Mouse (Mus musculus) activated CD4-positive, CD25-positive, alpha-beta regulatory T cell, adult 4 months (primary cell): ENCODE measurements around the gene Tmem174. TPM values are rescaled to one million over a fixed set of nuclear protein-coding genes. Genes with fewer than 3 reads are reported as not detected.

ENCODE experiments used
- ATAC-seq: one replicate; pipeline ENCODE4 v1.8.0; 2017
- polyA plus RNA-seq, 2 experiments: library from polyadenylated mRNA; unstranded; fragments of 100-300 nt; shearing (Covaris generic); gene quantifications; one replicate each; pipeline ENCODE4 v1.2.1; 2017

The Tmem174 gene
- polyA plus RNA-seq, 2 experiments from 2014 or later = not detected

DNA sequence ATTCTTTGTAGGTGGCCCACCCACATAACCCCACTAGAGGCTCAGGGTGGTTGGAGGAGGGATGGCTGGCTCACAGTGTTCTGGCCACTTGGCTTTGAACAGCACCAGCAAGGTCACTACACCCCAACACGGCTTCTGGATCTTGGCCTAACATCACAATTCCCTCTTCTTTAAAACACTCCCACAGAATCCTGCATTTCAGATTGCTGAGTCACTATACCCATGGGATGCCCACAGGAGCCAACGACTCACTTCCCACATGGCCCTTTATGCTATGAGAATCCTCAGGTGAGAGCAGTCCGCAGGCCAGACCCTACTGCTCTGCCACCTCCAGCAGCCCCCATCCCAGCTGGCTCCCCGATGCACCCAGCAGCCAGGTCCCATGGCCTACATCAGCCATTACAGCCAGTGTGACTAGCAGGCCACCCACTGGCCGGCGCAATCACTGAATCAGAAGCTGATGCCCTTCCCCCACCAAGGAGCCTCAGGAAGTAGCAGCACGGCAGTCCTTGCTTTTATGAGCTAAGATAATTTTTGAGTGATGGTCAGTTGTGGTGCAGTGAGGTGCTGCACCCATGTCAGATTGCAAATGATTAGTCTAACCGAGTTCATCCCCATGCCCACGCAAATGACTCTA lies 4.8 kb downstream of the Tmem174 start:
- ATAC-seq = no peak

DNA sequence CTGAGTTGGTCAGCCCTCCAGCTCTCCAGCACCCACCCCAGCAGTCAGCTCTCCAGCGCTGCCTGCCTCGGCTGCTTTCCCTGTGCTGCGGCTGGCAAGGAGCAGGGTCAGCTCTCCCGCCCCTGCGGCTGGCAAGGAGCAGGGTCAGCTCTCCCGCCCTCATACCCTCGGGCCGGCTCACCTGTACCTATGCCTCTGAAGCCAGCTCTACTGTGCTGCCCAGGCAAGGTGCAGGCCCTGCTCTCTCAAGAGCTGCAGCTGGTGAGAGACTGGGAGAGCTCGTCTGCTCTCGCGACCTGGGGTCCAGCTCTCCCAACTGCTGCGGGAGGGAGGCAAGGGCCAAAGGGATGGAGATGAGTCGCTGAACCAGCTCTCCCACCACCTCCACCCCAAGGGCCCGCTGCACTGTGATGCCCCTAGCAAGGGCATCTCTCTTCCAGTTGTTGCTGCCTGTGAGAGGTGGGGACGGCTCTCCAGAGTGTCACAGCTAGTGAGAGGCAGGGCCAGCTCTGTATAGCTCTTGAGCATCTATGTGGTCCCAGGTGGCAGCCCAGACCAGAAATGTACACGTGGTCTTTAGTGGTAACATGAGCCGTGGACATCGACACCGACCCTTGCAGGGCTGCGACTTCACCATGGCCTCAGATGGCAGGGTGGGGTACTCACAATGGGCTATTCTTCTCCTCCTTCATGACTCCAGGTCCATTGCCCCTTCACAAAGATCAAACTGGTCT lies 5.9 kb downstream of the Tmem174 start:
- ATAC-seq = no peak

DNA sequence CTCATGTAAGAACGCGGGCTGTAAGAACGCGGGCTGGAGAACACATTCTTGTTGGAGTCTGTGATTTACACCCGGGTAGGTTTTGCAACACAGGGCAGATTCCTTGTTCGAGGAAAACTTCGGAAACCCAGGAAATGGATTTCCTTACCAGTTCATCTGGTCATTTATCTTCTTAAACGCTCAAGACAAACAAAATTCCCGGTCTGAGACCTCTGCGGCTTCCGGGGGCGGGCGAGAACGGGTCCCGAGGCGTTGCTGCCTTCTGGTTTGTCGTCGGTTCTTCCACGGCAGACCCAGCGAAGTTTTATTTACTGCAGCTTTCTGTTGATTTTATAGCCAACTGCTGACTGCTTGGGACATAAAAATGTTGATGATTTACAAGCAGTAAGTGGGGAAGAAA lies 10.5 kb downstream of the Tmem174 start:
- ATAC-seq = no peak

DNA sequence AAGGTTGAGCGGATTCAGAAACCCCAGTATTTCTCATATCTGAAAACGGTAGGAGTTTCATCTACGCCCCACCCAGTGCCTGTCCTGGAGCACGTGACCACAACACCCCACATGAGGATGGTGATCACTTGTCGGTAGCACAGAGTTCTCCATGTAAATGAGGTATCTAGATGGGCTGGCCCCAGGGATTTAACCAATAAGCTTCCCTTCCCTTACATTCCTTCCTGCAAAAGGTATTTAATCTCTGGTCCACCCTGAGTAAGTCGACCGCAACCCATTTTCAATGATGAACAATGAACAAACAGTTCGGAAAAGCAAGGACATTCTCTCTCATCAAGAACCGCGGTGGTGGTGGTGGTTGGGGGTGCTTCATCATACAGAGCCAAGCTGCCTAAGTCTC lies 12.7 kb downstream of the Tmem174 start:
- ATAC-seq = no peak

DNA sequence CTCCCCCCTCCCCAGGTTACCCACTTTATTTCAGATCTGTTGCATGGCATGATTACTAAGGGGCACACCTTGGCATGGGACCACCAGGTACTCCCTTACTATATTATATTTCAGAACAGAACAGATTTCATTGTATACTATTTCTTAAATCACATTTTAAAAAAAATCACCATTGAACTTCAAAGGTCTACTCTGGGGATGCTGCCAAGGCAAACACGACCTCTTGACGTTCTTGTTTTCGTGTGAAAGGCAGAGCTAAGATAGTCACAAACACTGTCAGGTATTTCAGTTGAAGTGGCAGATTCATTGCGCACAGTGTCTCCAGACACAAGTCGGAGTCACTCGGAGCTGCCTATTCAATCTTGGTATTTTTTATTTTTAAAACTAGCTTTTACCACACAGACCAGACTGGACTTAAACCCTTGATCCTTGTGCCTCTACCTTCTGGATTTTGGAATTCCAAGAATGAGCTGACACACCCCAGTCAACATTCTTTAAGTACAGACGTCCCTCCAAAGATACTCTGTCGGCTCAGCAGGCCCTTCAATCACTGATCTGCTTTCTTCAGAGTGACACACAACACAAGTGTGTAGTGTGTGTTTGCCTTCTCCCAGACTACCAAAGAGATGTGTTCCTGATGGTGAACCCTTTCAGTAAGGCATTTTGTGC lies 14.2 kb downstream of the Tmem174 start:
- ATAC-seq = no peak

DNA sequence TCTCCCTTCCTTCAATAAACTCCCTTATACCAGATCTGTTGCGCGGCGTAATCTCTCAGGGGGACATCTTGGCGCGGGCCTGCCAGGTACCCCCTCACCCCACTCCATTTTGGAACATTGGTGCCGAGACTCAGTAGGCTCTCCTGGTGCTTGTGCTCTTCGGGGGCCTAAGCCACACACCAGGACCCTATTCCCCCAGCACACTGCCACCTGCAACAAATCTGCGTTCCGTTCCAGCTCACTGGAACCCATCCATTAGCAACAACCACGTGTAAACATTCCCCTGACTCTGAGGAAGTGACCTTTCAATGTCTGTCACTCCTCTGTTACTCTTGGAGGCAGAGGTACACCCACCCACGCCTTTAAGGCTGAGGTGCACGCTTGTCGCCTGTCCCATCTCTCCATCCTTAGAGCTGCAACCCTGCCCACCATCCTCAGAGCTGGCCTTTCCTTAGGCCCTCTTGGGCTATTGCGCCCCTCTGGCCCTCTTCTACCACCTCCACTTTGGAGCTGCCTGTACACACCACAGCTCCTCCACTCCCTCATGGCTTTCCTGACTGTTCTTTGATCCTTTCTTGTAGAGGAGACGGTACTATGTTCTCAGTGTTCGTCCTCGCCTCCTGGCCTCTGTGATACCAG lies 19.7 kb downstream of the Tmem174 start:
- ATAC-seq = no peak

DNA sequence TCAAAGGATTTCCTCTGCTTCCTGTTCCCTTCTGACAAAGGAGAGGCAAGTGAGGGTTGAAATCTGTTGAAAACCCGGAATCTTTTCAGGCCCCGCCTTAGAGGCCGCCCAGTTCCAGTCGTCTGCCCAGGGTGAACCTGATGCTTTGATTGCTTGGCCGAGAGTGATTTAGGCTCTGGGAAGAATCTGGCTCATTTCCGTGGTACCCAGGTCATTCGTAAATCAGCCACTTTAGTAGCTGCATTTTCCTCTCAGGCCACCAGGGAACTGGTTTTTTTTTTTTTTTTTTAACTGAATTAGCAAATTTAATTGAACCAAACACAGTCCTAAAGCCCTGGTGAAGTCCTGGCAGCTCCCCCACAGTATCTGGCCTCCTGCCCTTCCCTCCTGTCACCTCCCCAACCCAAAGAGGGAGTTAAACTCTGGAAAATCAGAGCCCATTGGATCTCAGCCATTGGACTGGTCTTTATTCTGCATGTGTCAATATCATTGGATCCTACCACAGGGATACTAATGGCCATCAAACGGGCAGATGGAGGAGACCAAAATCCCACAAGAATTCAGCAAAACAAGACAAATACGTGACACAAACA lies 29.2 kb downstream of the Tmem174 start:
- no peak for ATAC-seq

DNA sequence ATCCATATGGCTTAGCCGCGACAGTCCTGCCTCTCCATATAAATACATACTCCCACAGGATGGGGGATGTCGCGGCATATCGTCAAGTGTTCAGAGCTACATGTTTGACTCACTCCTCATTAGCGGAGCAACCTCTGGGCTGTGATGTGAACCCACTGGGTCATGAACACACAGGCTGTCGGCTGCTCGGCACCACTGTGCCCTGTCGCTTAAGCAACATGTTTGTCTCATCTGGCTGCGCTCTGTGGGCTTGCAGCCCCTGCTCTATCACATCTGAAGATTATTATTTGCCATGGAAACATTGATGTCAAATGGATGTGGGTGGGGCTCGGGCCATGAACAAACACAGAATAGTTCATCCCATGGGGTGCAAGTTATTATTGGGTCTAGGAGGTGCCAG lies 33.4 kb downstream of the Tmem174 start:
- ATAC-seq = no peak

DNA sequence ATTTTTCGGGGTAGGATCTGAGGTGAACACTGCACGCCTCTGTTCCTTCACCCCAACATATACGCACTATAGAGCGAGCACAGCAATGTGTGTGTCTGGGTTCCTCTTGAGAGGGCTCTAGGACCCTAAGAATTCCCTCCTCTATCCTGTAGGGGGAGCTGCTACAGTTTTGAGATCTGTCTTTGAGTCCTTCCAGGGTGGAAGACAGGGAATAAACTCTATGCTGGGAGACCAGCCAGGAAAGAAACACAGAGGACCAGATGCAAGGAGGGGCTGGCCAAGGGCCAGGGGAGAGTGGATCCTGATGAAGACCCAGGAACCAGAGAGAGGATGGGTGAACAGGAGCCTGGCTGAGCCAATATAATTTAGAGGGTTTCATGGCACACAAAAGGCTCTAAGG lies 40.5 kb downstream of the Tmem174 start:
- ATAC-seq = no peak

DNA sequence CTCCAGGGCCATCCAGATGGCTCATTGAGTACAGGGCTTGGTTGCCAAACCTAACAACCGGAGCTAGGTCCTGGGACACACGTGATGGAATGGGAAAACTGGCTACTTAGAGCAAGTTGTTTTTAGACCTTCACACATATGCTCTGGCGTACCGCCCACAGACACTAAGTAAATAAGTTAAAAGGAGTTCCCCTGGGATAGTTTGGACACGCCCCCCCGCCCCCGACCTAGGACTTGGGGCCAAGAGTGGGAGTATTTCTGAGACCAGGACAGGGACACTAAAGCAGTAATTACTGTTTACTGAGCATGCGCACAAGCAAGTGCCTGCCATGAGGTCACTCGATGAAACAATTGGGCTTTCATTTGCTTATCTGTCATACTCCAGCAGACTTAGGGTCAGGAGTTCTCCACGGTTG lies 42.5 kb downstream of the Tmem174 start:
- no peak for ATAC-seq

DNA sequence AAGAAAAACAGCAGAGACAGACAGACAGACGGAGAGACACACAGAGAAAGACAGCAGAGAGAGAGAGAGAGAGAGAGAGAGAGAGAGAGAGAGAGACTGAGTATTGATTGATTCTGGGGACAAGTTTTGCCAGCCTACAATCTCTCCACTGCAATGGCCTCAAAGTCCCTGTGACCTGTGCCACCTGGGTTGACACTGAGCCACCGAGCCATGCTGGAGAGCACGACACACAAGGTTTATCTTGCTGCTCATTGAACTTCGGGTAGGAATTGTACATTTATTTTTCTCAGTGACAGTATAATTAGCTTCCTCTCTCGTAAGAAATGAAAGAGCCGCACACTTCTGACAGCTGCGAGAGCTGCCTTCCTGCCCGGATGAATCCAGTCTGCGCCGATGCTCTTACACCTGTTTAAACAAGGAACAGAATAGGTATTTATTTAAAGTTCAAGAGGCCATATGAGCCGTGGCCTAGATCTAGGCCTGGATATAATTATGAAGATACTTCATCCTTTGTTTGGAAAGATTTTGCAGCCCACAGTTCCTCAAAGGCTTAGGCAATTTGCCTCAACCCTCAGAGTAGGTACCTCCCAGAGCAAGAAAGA lies 43.2 kb downstream of the Tmem174 start:
- ATAC-seq = no peak

DNA sequence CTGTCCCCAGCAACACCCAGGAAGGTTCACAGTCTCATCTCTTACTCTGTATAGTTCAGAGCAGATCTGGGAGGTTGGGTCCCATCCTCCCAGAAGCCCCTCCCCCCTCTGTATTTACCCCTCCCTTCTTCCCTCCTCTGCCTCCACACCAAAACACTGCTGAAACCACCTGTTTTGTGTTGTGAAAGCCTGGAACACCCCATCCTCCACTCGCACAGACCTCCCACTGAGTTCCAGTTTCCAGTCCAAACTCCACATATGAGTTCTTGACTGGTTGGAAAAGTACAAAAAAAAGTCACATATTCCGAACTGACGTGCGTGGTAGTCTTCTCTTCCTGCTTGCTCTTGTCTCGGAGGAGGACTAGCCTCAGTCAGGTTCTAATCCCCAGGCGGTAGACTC lies 45.8 kb downstream of the Tmem174 start:
- ATAC-seq = no peak

DNA sequence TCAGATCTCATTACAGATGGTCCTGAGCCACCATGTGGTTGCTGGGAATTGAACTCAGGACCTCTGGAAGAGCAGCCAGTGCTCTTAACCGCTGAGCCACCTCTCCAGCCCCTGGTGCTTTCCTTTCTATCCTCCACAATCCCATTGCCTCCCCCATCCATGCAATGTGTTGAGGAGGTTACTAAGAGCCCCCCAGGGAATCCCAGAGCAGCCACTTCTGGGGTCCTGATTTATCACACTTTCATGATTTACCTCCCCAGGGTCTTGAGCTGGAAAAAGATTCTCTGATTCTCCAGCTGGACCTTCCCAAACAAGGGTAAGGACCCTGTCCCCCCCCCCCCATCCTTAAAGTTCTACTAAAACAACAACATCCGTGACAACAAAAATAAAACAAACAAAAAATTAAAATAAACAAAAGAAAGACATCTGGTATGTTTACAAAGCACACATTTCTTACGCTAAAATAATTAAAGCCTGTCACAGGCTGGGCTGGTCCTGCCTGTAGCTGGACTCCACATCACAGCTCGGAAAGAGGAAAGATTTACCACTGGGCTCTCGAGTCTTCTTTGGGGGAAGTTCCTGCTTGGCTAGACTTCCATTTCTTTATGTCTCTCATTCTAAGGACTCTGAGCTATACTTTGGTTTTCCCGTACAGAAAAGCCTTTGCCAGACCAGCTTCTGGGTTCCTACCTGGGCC lies 46.4 kb downstream of the Tmem174 start:
- ATAC-seq = no peak

DNA sequence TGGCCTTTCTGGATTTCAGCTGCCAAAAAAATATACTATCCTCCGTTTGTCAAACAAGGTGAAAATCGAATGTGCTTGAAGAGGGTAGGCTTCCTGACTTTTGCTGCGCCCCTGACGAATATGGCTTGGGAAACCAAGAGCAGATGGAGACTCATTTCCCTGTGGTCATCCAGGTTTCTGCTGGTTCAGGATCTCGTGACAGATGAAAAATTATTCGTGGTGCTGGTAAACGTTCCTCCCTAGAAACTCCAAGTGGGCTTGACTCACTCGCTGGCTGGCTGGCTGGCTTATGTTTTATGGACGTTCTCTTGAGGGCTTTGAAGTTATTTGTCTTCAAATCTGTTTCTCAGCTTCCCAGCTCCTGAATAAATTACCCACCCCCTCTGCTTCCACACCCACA lies 47.6 kb downstream of the Tmem174 start:
- ATAC-seq = no peak

DNA sequence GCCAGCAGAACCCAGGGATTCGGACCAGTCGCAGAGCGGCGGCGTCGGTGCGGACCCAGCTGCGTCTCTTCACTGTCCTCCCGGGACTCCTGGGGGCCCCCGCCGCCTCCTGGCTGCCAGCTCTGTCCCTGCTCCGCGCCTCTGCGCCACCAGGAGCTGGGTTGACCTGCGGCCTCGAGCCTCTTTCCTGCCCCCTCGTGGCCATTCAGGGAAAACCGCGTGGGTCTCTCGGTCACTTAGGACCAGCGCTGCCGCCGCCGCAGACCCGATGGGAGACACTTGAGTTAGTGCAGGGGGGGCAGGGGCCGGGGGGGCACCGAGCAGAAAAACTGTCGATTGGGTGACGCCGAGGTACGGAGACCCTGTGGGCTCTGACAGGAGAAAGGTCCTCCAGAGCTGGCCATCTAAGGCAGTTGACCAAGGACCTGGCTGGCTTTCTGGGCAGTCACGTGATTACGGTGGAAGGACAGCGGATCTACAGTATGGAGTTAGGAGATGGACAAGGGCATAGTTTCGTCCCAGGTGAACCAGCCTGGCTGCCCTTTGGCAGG lies 48.2 kb downstream of the Tmem174 start:
- no peak for ATAC-seq

DNA sequence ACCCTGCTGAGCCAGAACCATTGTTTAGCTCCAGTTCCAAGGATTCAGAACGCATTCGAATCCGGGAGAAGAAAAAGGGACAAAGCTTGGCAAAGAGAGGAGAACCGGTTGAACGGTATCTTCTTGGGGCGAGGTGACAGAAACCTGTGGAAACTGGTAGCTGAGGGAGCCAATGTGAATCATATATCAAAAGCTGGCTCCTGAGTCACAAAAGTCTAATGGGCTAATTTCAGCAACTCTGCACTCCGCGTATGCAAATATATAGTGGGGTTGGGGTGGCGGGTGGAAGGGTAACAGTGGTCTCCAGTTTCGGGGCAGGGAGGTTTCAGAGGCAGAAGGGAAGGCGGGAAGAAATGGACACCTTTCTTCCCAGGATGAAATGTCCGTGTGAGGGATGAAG lies 48.7 kb downstream of the Tmem174 start:
- no peak for ATAC-seq

DNA sequence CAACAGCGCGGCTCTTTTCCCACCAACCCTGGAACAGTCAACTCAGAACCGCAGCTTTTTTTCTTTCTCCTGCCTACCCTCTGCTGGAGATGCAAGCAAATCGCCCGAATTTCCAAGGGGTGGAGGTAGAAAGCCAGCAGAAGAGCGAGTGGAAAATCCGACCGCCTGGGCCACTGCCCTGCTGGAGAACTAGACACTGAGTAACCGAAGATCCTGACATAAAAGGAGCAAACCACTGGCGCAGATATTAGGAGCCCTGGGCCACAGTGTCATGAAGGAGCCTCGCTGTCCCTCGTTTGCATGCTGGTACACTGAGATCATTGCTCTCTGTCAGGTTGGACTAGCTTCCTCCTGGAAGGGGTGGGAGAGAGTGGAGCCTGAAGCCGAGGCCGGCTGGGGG lies 49.6 kb downstream of the Tmem174 start:
- ATAC-seq = no peak

DNA sequence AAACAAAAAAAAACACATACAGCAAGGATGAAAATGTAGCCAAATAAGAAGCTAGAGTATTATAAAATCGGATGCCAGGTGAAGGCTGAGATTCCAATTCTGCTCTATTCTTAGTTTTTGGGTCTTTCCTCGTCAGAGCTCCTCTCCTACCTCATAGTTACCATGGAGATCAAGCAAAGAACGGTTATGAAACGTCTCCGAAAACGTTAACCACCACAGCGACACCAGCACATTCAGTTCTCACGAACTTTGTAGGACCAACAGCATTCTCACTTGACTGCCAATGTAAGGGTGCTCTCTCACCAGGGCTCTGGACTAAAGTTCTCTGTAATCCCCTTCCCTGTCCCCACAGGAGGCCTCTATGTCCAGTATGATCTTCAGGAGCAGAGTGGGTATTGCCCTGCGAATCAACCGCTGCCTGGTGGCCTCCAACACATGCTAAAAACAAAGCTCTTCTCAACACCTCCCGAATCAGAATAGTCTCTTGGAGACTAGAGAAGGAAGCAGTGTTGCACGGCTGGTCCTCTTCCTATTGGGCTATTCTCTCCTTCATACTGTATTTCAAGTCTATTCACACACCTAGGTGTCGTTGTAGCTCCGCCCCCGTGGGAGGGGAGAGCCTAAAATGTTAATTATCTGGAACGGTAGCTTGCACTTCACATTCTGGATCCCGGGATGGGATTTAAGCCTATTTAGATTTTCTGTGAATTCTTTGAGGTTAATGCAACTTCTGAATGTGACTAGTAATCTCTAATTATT lies 50.2 kb downstream of the Tmem174 start:
- no peak for ATAC-seq
